ENCODE assay signal across 20 mouse cellular contexts in genomic region chr9:101052007-101052406, GRCm38 (mm10). TPM values are rescaled to one million over a fixed set of nuclear protein-coding genes. Genes with fewer than 3 reads are reported as not detected.
DNase-seq lines count a peak whose midpoint lies in the region; ATAC-seq and TF ChIP-seq lines count a peak whose summit lies in the region.
"Had no signal": no experiment of that assay in that cellular context is flagged by ENCODE, and none has a peak within 500 bp of the region (broad histone marks: within the 10 kb centered on the region; RNA-seq: fewer than 3 reads in every experiment).

No protein-coding gene starts in this region.

- no peaks in the 10 kb centered on the region for H3K4me1 ChIP-seq in lung, postnatal 0 days (ENCODE audit: insufficient read depth, low read depth, low read length)
- H3K4me1 ChIP-seq in intestine, embryonic 16.5 days (ENCODE audit: control insufficient read depth, insufficient read depth, low read length): no peaks in the 10 kb centered on the region
- no peaks in the 10 kb centered on the region for H3K4me1 ChIP-seq in stomach, embryonic 15.5 days
- H3K4me1 ChIP-seq in stomach, postnatal 0 days (replicated peaks; ENCODE audit: control insufficient read depth, insufficient read depth): no peaks in the 10 kb centered on the region
- H3K4me1 ChIP-seq in midbrain, embryonic 10.5 days: no peaks in the 10 kb centered on the region
- H3K4me1 ChIP-seq: embryonic facial prominence, embryonic 10.5 days; embryonic facial prominence, embryonic 12.5 days; forebrain, embryonic 13.5 days; forebrain, embryonic 15.5 days had no signal

- H3K27ac ChIP-seq in lung, postnatal 0 days (ENCODE audit: low read length): no peak overlapping the region
- no peak overlapping the region for H3K27ac ChIP-seq in intestine, embryonic 16.5 days (ENCODE audit: low read length)
- no peak overlapping the region for H3K27ac ChIP-seq in stomach, embryonic 15.5 days
- H3K27ac ChIP-seq in stomach, postnatal 0 days (replicated peaks): no peak overlapping the region
- H3K27ac ChIP-seq in midbrain, embryonic 10.5 days (replicated peaks): no peak overlapping the region
- H3K27ac ChIP-seq: embryonic facial prominence, embryonic 10.5 days; embryonic facial prominence, embryonic 12.5 days; forebrain, embryonic 13.5 days; forebrain, embryonic 15.5 days had no signal

- ATAC-seq in lung, postnatal 0 days: 0 out of 2 replicates have a peak, but pooled peaks have one; percentile 32
- ATAC-seq in intestine, embryonic 16.5 days: peak; percentile 9; the same call in 1 of the 2 replicates
- peak; percentile 53; the same call in 1 of the 2 replicates for ATAC-seq in stomach, embryonic 15.5 days (ENCODE audit: insufficient read depth, low FRiP score, low read depth)
- peak; percentile 60; the same call in 1 of the 2 replicates for ATAC-seq in stomach, postnatal 0 days (ENCODE audit: low FRiP score, low TSS enrichment)
- ATAC-seq in activated CD4-positive, CD25-positive, alpha-beta regulatory T cell, adult 4 months: no peak
- ATAC-seq: forebrain, embryonic 13.5 days; forebrain, embryonic 15.5 days had no signal

- no peak overlapping the region for H3K4me3 ChIP-seq in lung, postnatal 0 days (ENCODE audit: low read depth, low read length)
- no peak overlapping the region for H3K4me3 ChIP-seq in intestine, embryonic 16.5 days (ENCODE audit: low read length)
- no peak overlapping the region for H3K4me3 ChIP-seq in stomach, embryonic 15.5 days (replicated peaks)
- H3K4me3 ChIP-seq in stomach, postnatal 0 days (ENCODE audit: low read depth, low read length): no peak overlapping the region
- H3K4me3 ChIP-seq in midbrain, embryonic 10.5 days: no peak overlapping the region
- H3K4me3 ChIP-seq: embryonic facial prominence, embryonic 10.5 days; embryonic facial prominence, embryonic 12.5 days; forebrain, embryonic 13.5 days; forebrain, embryonic 15.5 days had no signal

- 75% methylated on average over 3 of the region's 3 CpGs for WGBS in lung, postnatal 0 days
- WGBS in intestine, embryonic 16.5 days: 78% methylated on average over 3 of the region's 3 CpGs
- 76% methylated on average over 3 of the region's 3 CpGs for WGBS in stomach, embryonic 15.5 days
- 65% methylated on average over 3 of the region's 3 CpGs for WGBS in stomach, postnatal 0 days
- WGBS in midbrain, embryonic 10.5 days: 95% methylated on average over 3 of the region's 3 CpGs

- TF ChIP-seq EP300 in lung, postnatal 0 days (IDR thresholded peaks at IDR 0.05): no peak
- no peak for TF ChIP-seq EP300 in stomach, postnatal 0 days (optimal IDR thresholded peaks at IDR 0.05)

- H3K9me3 ChIP-seq in lung, postnatal 0 days (ENCODE audit: low read length): no peaks in the 10 kb centered on the region
- no peaks in the 10 kb centered on the region for H3K9me3 ChIP-seq in intestine, embryonic 16.5 days (ENCODE audit: control insufficient read depth, low read length)
- no peaks in the 10 kb centered on the region for H3K9me3 ChIP-seq in stomach, embryonic 15.5 days
- no peaks in the 10 kb centered on the region for H3K9me3 ChIP-seq in stomach, postnatal 0 days (ENCODE audit: control insufficient read depth, low read length)
- no peaks in the 10 kb centered on the region for H3K9me3 ChIP-seq in midbrain, embryonic 10.5 days (replicated peaks)
- H3K9me3 ChIP-seq: embryonic facial prominence, embryonic 10.5 days; embryonic facial prominence, embryonic 12.5 days; forebrain, embryonic 13.5 days; forebrain, embryonic 15.5 days had no signal

- H3K9ac ChIP-seq in lung, postnatal 0 days (replicated peaks; ENCODE audit: low read depth): no peak overlapping the region
- no peak overlapping the region for H3K9ac ChIP-seq in intestine, embryonic 16.5 days (ENCODE audit: low read depth, low read length)
- no peak overlapping the region for H3K9ac ChIP-seq in stomach, embryonic 15.5 days
- no peak overlapping the region for H3K9ac ChIP-seq in stomach, postnatal 0 days (ENCODE audit: low read length)
- H3K9ac ChIP-seq: embryonic facial prominence, embryonic 12.5 days; forebrain, embryonic 13.5 days; forebrain, embryonic 15.5 days had no signal

- H3K4me2 ChIP-seq in lung, postnatal 0 days (replicated peaks; ENCODE audit: low read depth, low read length): no peak overlapping the region
- no peak overlapping the region for H3K4me2 ChIP-seq in intestine, embryonic 16.5 days (ENCODE audit: low read depth, low read length)
- H3K4me2 ChIP-seq in stomach, embryonic 15.5 days: no peak overlapping the region
- H3K4me2 ChIP-seq in stomach, postnatal 0 days (replicated peaks; ENCODE audit: low read depth): no peak overlapping the region
- H3K4me2 ChIP-seq: embryonic facial prominence, embryonic 12.5 days; forebrain, embryonic 13.5 days; forebrain, embryonic 15.5 days had no signal

- DNase-seq in lung, postnatal 0 days (ENCODE audit: low spot score): peak; percentile 62
- no peak for DNase-seq in lung, adult 18-20 months
- DNase-seq in stomach, postnatal 0 days (ENCODE audit: low spot score): no peak
- no peak for DNase-seq in right cerebral cortex, adult 2 months (ENCODE audit: low spot score in 2 of 2)
- DNase-seq in midbrain, embryonic 10.5 days (ENCODE audit: low spot score): no peak
- DNase-seq: adrenal gland, adult 8-10 months; adrenal gland, postnatal 14 days; adrenal gland, postnatal 36 days; cerebellum, adult 11-12 months; cerebellum, adult 2 months; cerebellum, adult 9-10 months; cerebellum, postnatal 10 days; cerebellum, postnatal 25 days had no signal

- no peak for TF ChIP-seq CTCF in lung, postnatal 0 days (IDR thresholded peaks at IDR 0.05)
- TF ChIP-seq CTCF in stomach, postnatal 0 days (IDR thresholded peaks at IDR 0.05; ENCODE audit: low read depth): no peak

- H3K27me3 ChIP-seq in lung, postnatal 0 days (replicated peaks; ENCODE audit: insufficient read depth, low read length): no peaks in the 10 kb centered on the region
- H3K27me3 ChIP-seq in intestine, embryonic 16.5 days (replicated peaks; ENCODE audit: control insufficient read depth, insufficient read depth, low read length): no peaks in the 10 kb centered on the region
- H3K27me3 ChIP-seq in stomach, embryonic 15.5 days (replicated peaks): no peaks in the 10 kb centered on the region
- H3K27me3 ChIP-seq in stomach, postnatal 0 days (ENCODE audit: control insufficient read depth, insufficient read depth, low read length): no peaks in the 10 kb centered on the region
- H3K27me3 ChIP-seq in midbrain, embryonic 10.5 days (ENCODE audit: low read depth, poor library complexity, severe bottlenecking): no peaks in the 10 kb centered on the region
- H3K27me3 ChIP-seq: embryonic facial prominence, embryonic 12.5 days; forebrain, embryonic 13.5 days; forebrain, embryonic 15.5 days had no signal

- H3K36me3 ChIP-seq in lung, postnatal 0 days (ENCODE audit: insufficient read depth, low read length): no peaks in the 10 kb centered on the region
- no peaks in the 10 kb centered on the region for H3K36me3 ChIP-seq in intestine, embryonic 16.5 days (ENCODE audit: control insufficient read depth, insufficient read depth, low read length)
- H3K36me3 ChIP-seq in stomach, embryonic 15.5 days: no peaks in the 10 kb centered on the region
- H3K36me3 ChIP-seq in stomach, postnatal 0 days (ENCODE audit: control insufficient read depth, insufficient read depth, low read length): no peaks in the 10 kb centered on the region
- no peaks in the 10 kb centered on the region for H3K36me3 ChIP-seq in midbrain, embryonic 10.5 days
- H3K36me3 ChIP-seq: embryonic facial prominence, embryonic 10.5 days; embryonic facial prominence, embryonic 12.5 days; forebrain, embryonic 15.5 days had no signal

RNA-seq across cellular contexts. Expression of gene Pccb, which starts 17.3 kb away (rescaled TPM):
- polyA plus RNA-seq in lung, postnatal 0 days (2015; fragmentation: Nextera tagmentation; extraction: Ambion mirVana): 19.7 and 19.8 TPM in 2 replicates
- polyA plus RNA-seq in intestine, embryonic 16.5 days (2015; fragmentation: Nextera tagmentation; extraction: Ambion mirVana): 29.8 and 30.9 TPM in 2 replicates
- polyA plus RNA-seq in stomach, embryonic 15.5 days (2015; fragmentation: Nextera tagmentation; extraction: Ambion mirVana): 24.6 and 26.3 TPM in 2 replicates
- 28.7 and 29.9 TPM in 2 replicates for polyA plus RNA-seq in stomach, postnatal 0 days (2015; fragmentation: Nextera tagmentation; extraction: Ambion mirVana)
- polyA plus RNA-seq in activated CD4-positive, CD25-positive, alpha-beta regulatory T cell, adult 4 months (2017; shearing (Covaris generic)): 1 to 10 TPM; 5.6 to 7.8 TPM
- polyA plus RNA-seq in midbrain, embryonic 10.5 days (2016; fragmentation: Nextera tagmentation; extraction: Ambion mirVana): 14.2 and 15.7 TPM in 2 replicates

RNA-seq across cellular contexts. Expression of gene Msl2, which starts 21.9 kb away (rescaled TPM):
- 5.0 and 5.8 TPM in 2 replicates for polyA plus RNA-seq in lung, postnatal 0 days (2015; fragmentation: Nextera tagmentation; extraction: Ambion mirVana)
- polyA plus RNA-seq in intestine, embryonic 16.5 days (2015; fragmentation: Nextera tagmentation; extraction: Ambion mirVana): 2.6 TPM in 2 replicates
- polyA plus RNA-seq in stomach, embryonic 15.5 days (2015; fragmentation: Nextera tagmentation; extraction: Ambion mirVana): 5.3 and 6.3 TPM in 2 replicates
- 3.0 and 3.5 TPM in 2 replicates for polyA plus RNA-seq in stomach, postnatal 0 days (2015; fragmentation: Nextera tagmentation; extraction: Ambion mirVana)
- 10 to 100 TPM; 11.6 to 12.2 TPM for polyA plus RNA-seq in activated CD4-positive, CD25-positive, alpha-beta regulatory T cell, adult 4 months (2017; shearing (Covaris generic))
- 3.8 and 3.9 TPM in 2 replicates for polyA plus RNA-seq in midbrain, embryonic 10.5 days (2016; fragmentation: Nextera tagmentation; extraction: Ambion mirVana)
